In genomic region chr11:69902972-69903371, GRCm38 (mm10) we compare ENCODE assay signal across 8 mouse cellular contexts. TPM values are rescaled to one million over a fixed set of nuclear protein-coding genes. Genes with fewer than 3 reads are reported as not detected.
DNase-seq lines count a peak whose midpoint lies in the region; ATAC-seq lines count a peak whose summit lies in the region.

No protein-coding gene starts in this region.

- H3K9me3 ChIP-seq in kidney, embryonic 15.5 days (replicated peaks): no peaks in the 10 kb centered on the region
- H3K9me3 ChIP-seq in embryonic facial prominence, embryonic 10.5 days: no peaks in the 10 kb centered on the region
- no peaks in the 10 kb centered on the region for H3K9me3 ChIP-seq in hindbrain, embryonic 13.5 days
- H3K9me3 ChIP-seq in midbrain, embryonic 12.5 days: no peaks in the 10 kb centered on the region

- H3K4me2 ChIP-seq in kidney, embryonic 15.5 days: peak overlapping the region; percentile 97
- H3K4me2 ChIP-seq in hindbrain, embryonic 13.5 days: peak overlapping the region; percentile 94
- peak overlapping the region; percentile 82 for H3K4me2 ChIP-seq in midbrain, embryonic 12.5 days (replicated peaks)

- no peaks in the 10 kb centered on the region for H3K27me3 ChIP-seq in kidney, embryonic 15.5 days
- no peaks in the 10 kb centered on the region; the same call in 1 of the 2 replicates for H3K27me3 ChIP-seq in embryonic facial prominence, embryonic 10.5 days (replicated peaks; ENCODE audit: low read depth, poor library complexity, severe bottlenecking)
- no peaks in the 10 kb centered on the region for H3K27me3 ChIP-seq in hindbrain, embryonic 13.5 days
- no peaks in the 10 kb centered on the region for H3K27me3 ChIP-seq in midbrain, embryonic 12.5 days

- H3K4me1 ChIP-seq in kidney, embryonic 15.5 days: peaks cover 31% of the 10 kb centered on the region
- peaks cover 42% of the 10 kb centered on the region for H3K4me1 ChIP-seq in embryonic facial prominence, embryonic 10.5 days
- H3K4me1 ChIP-seq in hindbrain, embryonic 13.5 days (replicated peaks): peaks cover 35% of the 10 kb centered on the region
- H3K4me1 ChIP-seq in midbrain, embryonic 12.5 days: peaks cover 27% of the 10 kb centered on the region

- no peak overlapping the region; the same call in 1 of the 2 replicates for H3K9ac ChIP-seq in kidney, embryonic 15.5 days
- H3K9ac ChIP-seq in hindbrain, embryonic 13.5 days: peak overlapping the region; percentile 97
- peak overlapping the region; percentile 95; the same call in 1 of the 2 replicates for H3K9ac ChIP-seq in midbrain, embryonic 12.5 days (replicated peaks)

- DNase-seq in kidney, postnatal 10 days: no peak
- no peak for DNase-seq in embryonic facial prominence, embryonic 10.5 days (ENCODE audit: low spot score)
- DNase-seq in layer of hippocampus, postnatal 36 days: no peak
- no peak for DNase-seq in thymus, postnatal 10 days (ENCODE audit: low spot score in 2 of 2)
- DNase-seq in right cerebral cortex, postnatal 36 days (ENCODE audit: low spot score in 2 of 2): no peak

- WGBS in kidney, embryonic 15.5 days: 89% methylated on average over 13 of the region's 13 CpGs
- 90% methylated on average over 13 of the region's 13 CpGs for WGBS in embryonic facial prominence, embryonic 10.5 days
- 88% methylated on average over 13 of the region's 13 CpGs for WGBS in hindbrain, embryonic 13.5 days
- 93% methylated on average over 13 of the region's 13 CpGs for WGBS in midbrain, embryonic 12.5 days

- H3K36me3 ChIP-seq in kidney, embryonic 15.5 days: peaks cover 46% of the 10 kb centered on the region
- H3K36me3 ChIP-seq in embryonic facial prominence, embryonic 10.5 days (replicated peaks): peaks cover 52% of the 10 kb centered on the region
- peaks cover 49% of the 10 kb centered on the region for H3K36me3 ChIP-seq in hindbrain, embryonic 13.5 days
- peaks cover 50% of the 10 kb centered on the region for H3K36me3 ChIP-seq in midbrain, embryonic 12.5 days

- no peak overlapping the region for H3K27ac ChIP-seq in kidney, embryonic 15.5 days
- no peak overlapping the region for H3K27ac ChIP-seq in embryonic facial prominence, embryonic 10.5 days (replicated peaks)
- no peak overlapping the region for H3K27ac ChIP-seq in hindbrain, embryonic 13.5 days
- no peak overlapping the region for H3K27ac ChIP-seq in midbrain, embryonic 12.5 days (replicated peaks)

- no peak for ATAC-seq in kidney, embryonic 15.5 days (replicated peaks; ENCODE audit: low FRiP score)
- no peak for ATAC-seq in hindbrain, embryonic 13.5 days (ENCODE audit: low FRiP score)
- ATAC-seq in midbrain, embryonic 12.5 days (ENCODE audit: low FRiP score, low read depth): no peak

- peak overlapping the region; percentile 96 for H3K4me3 ChIP-seq in kidney, embryonic 15.5 days (replicated peaks)
- H3K4me3 ChIP-seq in embryonic facial prominence, embryonic 10.5 days: peak overlapping the region; percentile 93
- H3K4me3 ChIP-seq in hindbrain, embryonic 13.5 days: peak overlapping the region; percentile 89
- H3K4me3 ChIP-seq in midbrain, embryonic 12.5 days: peak overlapping the region; percentile 94

RNA-seq across cellular contexts. Expression of gene Neurl4, which starts 2.1 kb away (rescaled TPM):
- polyA plus RNA-seq in kidney, embryonic 15.5 days (2015; fragmentation: Nextera tagmentation; extraction: Ambion mirVana): 9.3 and 10.8 TPM in 2 replicates
- 10.9 and 11.1 TPM in 2 replicates for polyA plus RNA-seq in embryonic facial prominence, embryonic 10.5 days (2016; fragmentation: Nextera tagmentation; extraction: Ambion mirVana)
- 18.8 and 22.6 TPM in 2 replicates for polyA plus RNA-seq in hindbrain, embryonic 13.5 days (2015; fragmentation: Nextera tagmentation; extraction: Ambion mirVana)
- polyA plus RNA-seq in midbrain, embryonic 12.5 days (2016; fragmentation: Nextera tagmentation; extraction: Ambion mirVana): 17.4 and 19.3 TPM in 2 replicates
- total RNA-seq in layer of hippocampus, postnatal 36 days (2021): 100 to 1,000 TPM; 117 to 118 TPM

RNA-seq across cellular contexts. Expression of gene 2810408A11Rik, which starts 2.2 kb away (rescaled TPM):
- 12.6 and 13.0 TPM in 2 replicates for polyA plus RNA-seq in kidney, embryonic 15.5 days (2015; fragmentation: Nextera tagmentation; extraction: Ambion mirVana)
- polyA plus RNA-seq in embryonic facial prominence, embryonic 10.5 days (2016; fragmentation: Nextera tagmentation; extraction: Ambion mirVana): 14.7 and 14.8 TPM in 2 replicates
- 10.3 and 11.7 TPM in 2 replicates for polyA plus RNA-seq in hindbrain, embryonic 13.5 days (2015; fragmentation: Nextera tagmentation; extraction: Ambion mirVana)
- 21.8 and 23.2 TPM in 2 replicates for polyA plus RNA-seq in midbrain, embryonic 12.5 days (2016; fragmentation: Nextera tagmentation; extraction: Ambion mirVana)
- total RNA-seq in layer of hippocampus, postnatal 36 days (2021): under 1 TPM; 0.46 to 0.95 TPM

RNA-seq across cellular contexts. Expression of gene Acap1, which starts 7.6 kb away (rescaled TPM):
- 0.58 and 0.62 TPM in 2 replicates for polyA plus RNA-seq in kidney, embryonic 15.5 days (2015; fragmentation: Nextera tagmentation; extraction: Ambion mirVana)
- polyA plus RNA-seq in embryonic facial prominence, embryonic 10.5 days (2016; fragmentation: Nextera tagmentation; extraction: Ambion mirVana): 1.3 and 1.5 TPM in 2 replicates
- 0.17 and 0.52 TPM in 2 replicates for polyA plus RNA-seq in hindbrain, embryonic 13.5 days (2015; fragmentation: Nextera tagmentation; extraction: Ambion mirVana)
- polyA plus RNA-seq in midbrain, embryonic 12.5 days (2016; fragmentation: Nextera tagmentation; extraction: Ambion mirVana): 0.50 and 0.73 TPM in 2 replicates
- total RNA-seq in layer of hippocampus, postnatal 36 days (2021): not detected

RNA-seq across cellular contexts. Expression of gene Gps2, which starts 10.7 kb away (rescaled TPM):
- 77.8 and 86.2 TPM in 2 replicates for polyA plus RNA-seq in kidney, embryonic 15.5 days (2015; fragmentation: Nextera tagmentation; extraction: Ambion mirVana)
- 87.6 and 89.1 TPM in 2 replicates for polyA plus RNA-seq in embryonic facial prominence, embryonic 10.5 days (2016; fragmentation: Nextera tagmentation; extraction: Ambion mirVana)
- 72.4 and 77.3 TPM in 2 replicates for polyA plus RNA-seq in hindbrain, embryonic 13.5 days (2015; fragmentation: Nextera tagmentation; extraction: Ambion mirVana)
- polyA plus RNA-seq in midbrain, embryonic 12.5 days (2016; fragmentation: Nextera tagmentation; extraction: Ambion mirVana): 93.1 and 97.6 TPM in 2 replicates
- total RNA-seq in layer of hippocampus, postnatal 36 days (2021): 10 to 100 TPM; 31.9 to 38.2 TPM

RNA-seq across cellular contexts. Expression of gene Eif5a, which starts 18.8 kb away (rescaled TPM):
- polyA plus RNA-seq in kidney, embryonic 15.5 days (2015; fragmentation: Nextera tagmentation; extraction: Ambion mirVana): 1,729 and 1,795 TPM in 2 replicates
- polyA plus RNA-seq in embryonic facial prominence, embryonic 10.5 days (2016; fragmentation: Nextera tagmentation; extraction: Ambion mirVana): 2,818 and 3,035 TPM in 2 replicates
- 1,129 and 1,134 TPM in 2 replicates for polyA plus RNA-seq in hindbrain, embryonic 13.5 days (2015; fragmentation: Nextera tagmentation; extraction: Ambion mirVana)
- polyA plus RNA-seq in midbrain, embryonic 12.5 days (2016; fragmentation: Nextera tagmentation; extraction: Ambion mirVana): 1,395 and 1,465 TPM in 2 replicates
- 100 to 1,000 TPM; 416 to 445 TPM for total RNA-seq in layer of hippocampus, postnatal 36 days (2021)
